In the genomic region with DNA sequence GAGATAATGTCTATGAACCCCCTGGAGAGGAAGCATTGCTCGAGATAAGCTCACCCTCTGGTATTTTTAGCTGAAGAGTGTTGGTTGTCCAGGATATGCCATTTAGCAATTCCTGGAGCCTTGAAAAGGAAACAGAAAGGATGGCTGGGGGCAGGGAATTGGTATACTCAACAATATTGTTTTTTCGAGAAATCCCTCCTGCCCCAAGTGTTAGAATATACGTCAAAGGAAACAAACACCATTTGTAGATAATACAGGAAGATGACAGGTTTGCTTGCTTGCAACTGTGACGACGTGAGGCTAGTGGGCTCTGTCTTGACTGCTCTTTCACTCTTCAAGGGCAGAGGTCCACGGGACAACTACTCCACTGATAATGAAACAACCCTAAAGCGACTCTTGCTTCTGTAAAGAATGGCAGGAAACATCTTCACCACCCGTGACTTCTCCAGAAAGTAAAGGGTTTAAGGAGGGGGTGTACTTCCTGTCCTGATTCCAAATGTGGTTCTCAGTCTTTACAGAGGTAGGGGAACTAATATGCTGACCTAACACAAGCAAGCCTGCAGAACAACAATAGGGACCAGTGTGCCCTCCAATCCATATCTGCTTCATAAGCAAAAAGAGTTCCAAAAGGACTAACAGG, we compare ENCODE assay signal across 11 mouse cellular contexts.
DNase-seq lines count a peak whose midpoint lies in the region; ATAC-seq and TF ChIP-seq lines count a peak whose summit lies in the region.
"Had no signal": no experiment of that assay in that cellular context is flagged by ENCODE, and none has a peak within 500 bp of the region (broad histone marks: within the 10 kb centered on the region; RNA-seq: fewer than 3 reads in every experiment).

No protein-coding gene starts in this region.

- H3K9ac ChIP-seq in hindbrain, postnatal 0 days (replicated peaks; ENCODE audit: low read length), result no peak overlapping the region
- H3K9ac ChIP-seq: forebrain, embryonic 12.5 days had no signal

- H3K4me1 ChIP-seq in heart, embryonic 10.5 days, result peaks cover 17% of the 10 kb centered on the region
- no peaks in the 10 kb centered on the region for H3K4me1 ChIP-seq in hindbrain, postnatal 0 days (ENCODE audit: insufficient read depth, low read length)
- H3K4me1 ChIP-seq: forebrain, embryonic 12.5 days had no signal

- H3K27ac ChIP-seq in heart, embryonic 10.5 days, result no peak overlapping the region
- H3K27ac ChIP-seq in hindbrain, postnatal 0 days, result no peak overlapping the region
- H3K27ac ChIP-seq: forebrain, embryonic 12.5 days; layer of hippocampus, adult 2 months had no signal

- ATAC-seq in granulocyte monocyte progenitor cell, adult 5-6 weeks (replicated peaks; ENCODE audit: poor library complexity, severe bottlenecking), result peak; percentile 75
- ATAC-seq in megakaryocyte, adult 5-6 weeks (ENCODE audit: poor library complexity, severe bottlenecking), result peak; percentile 52
- no peak for ATAC-seq in hindbrain, postnatal 0 days
- ATAC-seq: midbrain, embryonic 16.5 days had no signal

- H3K36me3 ChIP-seq in heart, embryonic 10.5 days, result no peaks in the 10 kb centered on the region
- no peaks in the 10 kb centered on the region for H3K36me3 ChIP-seq in hindbrain, postnatal 0 days (ENCODE audit: insufficient read depth, low read length)
- H3K36me3 ChIP-seq: forebrain, embryonic 12.5 days had no signal

- DNase-seq in heart, adult 11 months, result peak; percentile 95
- DNase-seq in heart, embryonic 10.5 days (ENCODE audit: low spot score), result no peak
- peak; percentile 67 for DNase-seq in kidney, adult 9 months
- no peak for DNase-seq in hindbrain, postnatal 0 days (ENCODE audit: low spot score)
- no peak for DNase-seq in cerebellum, adult 9-10 months
- DNase-seq in MN1 (ENCODE audit: low spot score), result no peak

- H3K4me3 ChIP-seq in heart, embryonic 10.5 days, result no peak overlapping the region
- H3K4me3 ChIP-seq in hindbrain, postnatal 0 days (ENCODE audit: low read length), result no peak overlapping the region
- H3K4me3 ChIP-seq: forebrain, embryonic 12.5 days; layer of hippocampus, adult 2 months had no signal

- H3K9me3 ChIP-seq in heart, embryonic 10.5 days, result no peaks in the 10 kb centered on the region
- H3K9me3 ChIP-seq in hindbrain, postnatal 0 days (ENCODE audit: low read length), result no peaks in the 10 kb centered on the region
- H3K9me3 ChIP-seq: forebrain, embryonic 12.5 days had no signal

- H3K4me2 ChIP-seq in hindbrain, postnatal 0 days (ENCODE audit: low read depth, low read length), result no peak overlapping the region
- H3K4me2 ChIP-seq: forebrain, embryonic 12.5 days had no signal

- no peaks in the 10 kb centered on the region for H3K27me3 ChIP-seq in heart, embryonic 10.5 days (ENCODE audit: insufficient read depth, poor library complexity, severe bottlenecking)
- H3K27me3 ChIP-seq in hindbrain, postnatal 0 days (ENCODE audit: insufficient read depth, low read length), result no peaks in the 10 kb centered on the region
- H3K27me3 ChIP-seq: forebrain, embryonic 12.5 days had no signal

- TF ChIP-seq CTCF in hindbrain, postnatal 0 days (IDR thresholded peaks at IDR 0.05; ENCODE audit: low read depth), result no peak

- 26% methylated on average over 8 of the region's 8 CpGs for WGBS in heart, embryonic 10.5 days
- 83% methylated on average over 8 of the region's 8 CpGs for WGBS in hindbrain, postnatal 0 days

Comparison
In these comparisons a context has a peak if more than half of its experiments do, and no peak if none do; other contexts are left out.
1. DNase-seq: peak in heart, adult 11 months (single experiment) and kidney, adult 9 months (single experiment); none in heart, embryonic 10.5 days (single experiment), hindbrain, postnatal 0 days (single experiment), cerebellum, adult 9-10 months (single experiment) and MN1 (single experiment).